Mouse (Mus musculus) embryonic facial prominence, embryonic 15.5 days (tissue): ENCODE measurements at regions not wholly inside any gene's neighbourhood (a gene's known extent, or its start where the extent isn't known, plus 50 kb on each side); places are given as distances from the start of the nearest gene placed in this dataset.

Experiments used
- ATAC-seq: fragments of 200-750 bp; cut with Nextera tagmentation; 2 replicates; pipeline ENCODE4 v1.8.0; 2017; ENCODE audit warnings: low read depth, moderate TSS enrichment; ENCODE audit not compliant: insufficient number of reproducible peaks, low FRiP score, low TSS enrichment
- H3K27ac ChIP-seq: fragments of 300-500 bp; sonication (generic); replicated peaks from 2 replicates; pipeline ENCODE4 v1.5.1; 2015; ENCODE audit warnings: mild to moderate bottlenecking, inconsistent platforms
- H3K27me3 ChIP-seq: fragments of 300-500 bp; sonication (generic); 2 replicates; pipeline ENCODE4 v1.6.1; 2015; ENCODE audit warnings: inconsistent platforms
- H3K36me3 ChIP-seq: fragments of 300-500 bp; sonication (generic); 2 replicates; pipeline ENCODE4 v1.6.1; 2015; ENCODE audit warnings: mild to moderate bottlenecking, inconsistent platforms
- H3K4me1 ChIP-seq: fragments of 300-500 bp; sonication (generic); 2 replicates; pipeline ENCODE4 v1.6.1; 2015; ENCODE audit warnings: inconsistent platforms
- H3K4me2 ChIP-seq: fragments of 300-500 bp; sonication (generic); replicated peaks from 2 replicates; pipeline ENCODE4 v1.6.1; 2015; ENCODE audit warnings: mild to moderate bottlenecking, inconsistent platforms
- H3K4me3 ChIP-seq: fragments of 300-500 bp; sonication (generic); replicated peaks from 2 replicates; pipeline ENCODE4 v1.5.1; 2015; ENCODE audit warnings: mild to moderate bottlenecking, inconsistent platforms
- H3K9ac ChIP-seq: fragments of 300-500 bp; sonication (generic); 2 replicates; pipeline ENCODE4 v1.6.1; 2015; ENCODE audit warnings: inconsistent platforms
- H3K9me3 ChIP-seq: fragments of 300-500 bp; sonication (generic); replicated peaks from 2 replicates; pipeline ENCODE4 v1.6.1; 2016; ENCODE audit warnings: inconsistent platforms
- WGBS: fragments of 180-500 bp; shearing (Covaris S2); methylation state at CpG from one replicate; pipeline ENCODE4 v1.1.7; 2015; 5-methylcytosine and 5-hydroxymethylcytosine counted together

- Histone ChIP-seq H3K9me3 (no peaks in the 10 kb centered on the region), H3K27me3 (no peaks in the 10 kb centered on the region), H3K4me2 (no peak overlapping the region), H3K4me3 (no peak overlapping the region), H3K9ac (no peak overlapping the region), H3K36me3 (no peaks in the 10 kb centered on the region), H3K27ac (no peak overlapping the region), H3K4me1 (no peaks in the 10 kb centered on the region)
- no peak for ATAC-seq
- WGBS, result 94% methylated on average over 4 of the region's 4 CpGs
These were observed 305.1 kb downstream of the Zfp619 start for GRCm38 (mm10) chr7:39822550-39823178.

GRCm38 (mm10) chr7:39828378-39828777, 310.8 kb downstream of the Zfp619 start:
- Histone ChIP-seq H3K4me3 (no peak overlapping the region), H3K4me1 (no peaks in the 10 kb centered on the region), H3K27ac (no peak overlapping the region), H3K9ac (no peak overlapping the region), H3K36me3 (no peaks in the 10 kb centered on the region), H3K4me2 (no peak overlapping the region), H3K9me3 (no peaks in the 10 kb centered on the region), H3K27me3 (no peaks in the 10 kb centered on the region)
- WGBS, result 52% methylated on average over 6 of the region's 6 CpGs
- no peak for ATAC-seq

- Histone ChIP-seq H3K4me1 (no peaks in the 10 kb centered on the region), H3K4me3 (no peak overlapping the region), H3K27ac (no peak overlapping the region), H3K36me3 (no peaks in the 10 kb centered on the region), H3K9me3 (no peaks in the 10 kb centered on the region), H3K4me2 (no peak overlapping the region), H3K9ac (no peak overlapping the region), H3K27me3 (no peaks in the 10 kb centered on the region)
- 84% methylated on average over 2 of the region's 2 CpGs for WGBS
- no peak for ATAC-seq
These were observed 313.3 kb downstream of the Zfp619 start for GRCm38 (mm10) chr7:39830831-39831230.

- WGBS, result 78% methylated on average over 3 of the region's 3 CpGs
- Histone ChIP-seq H3K4me2 (no peak overlapping the region), H3K4me1 (no peaks in the 10 kb centered on the region), H3K4me3 (no peak overlapping the region), H3K27me3 (no peaks in the 10 kb centered on the region), H3K9ac (no peak overlapping the region), H3K9me3 (no peaks in the 10 kb centered on the region), H3K36me3 (no peaks in the 10 kb centered on the region), H3K27ac (no peak overlapping the region)
- ATAC-seq, result no peak
These were observed 324.4 kb downstream of the Zfp619 start for GRCm38 (mm10) chr7:39841988-39842387.

- no peak overlapping the region for H3K4me3 ChIP-seq
- H3K4me2 ChIP-seq, result no peak overlapping the region
- no peak for ATAC-seq
- 48% methylated on average over 7 of the region's 7 CpGs for WGBS
- H3K27ac ChIP-seq, result no peak overlapping the region
- H3K9me3 ChIP-seq, result no peaks in the 10 kb centered on the region
- no peaks in the 10 kb centered on the region for H3K4me1 ChIP-seq
- H3K9ac ChIP-seq, result no peak overlapping the region
- H3K36me3 ChIP-seq, result no peaks in the 10 kb centered on the region
- H3K27me3 ChIP-seq, result no peaks in the 10 kb centered on the region
These were observed 330.6 kb downstream of the Zfp619 start for GRCm38 (mm10) chr7:39847914-39848782.

GRCm38 (mm10) chr7:39857301-39857700, 339.7 kb downstream of the Zfp619 start:
- H3K27me3 ChIP-seq, result no peaks in the 10 kb centered on the region
- no peak overlapping the region for H3K9ac ChIP-seq
- WGBS, result 89% methylated on average over 2 of the region's 2 CpGs
- no peaks in the 10 kb centered on the region for H3K9me3 ChIP-seq
- no peaks in the 10 kb centered on the region for H3K4me1 ChIP-seq
- no peaks in the 10 kb centered on the region for H3K36me3 ChIP-seq
- no peak overlapping the region for H3K4me3 ChIP-seq
- no peak for ATAC-seq
- no peak overlapping the region for H3K27ac ChIP-seq
- no peak overlapping the region for H3K4me2 ChIP-seq

GRCm38 (mm10) chr7:39862835-39863234, 345.3 kb downstream of the Zfp619 start:
- ATAC-seq, result no peak
- 41% methylated on average over 4 of the region's 4 CpGs for WGBS

GRCm38 (mm10) chr7:39864130-39864529, 346.6 kb downstream of the Zfp619 start:
- H3K4me2 ChIP-seq, result no peak overlapping the region
- H3K27ac ChIP-seq, result no peak overlapping the region
- no peaks in the 10 kb centered on the region for H3K4me1 ChIP-seq
- WGBS, result 71% methylated on average over 3 of the region's 3 CpGs
- ATAC-seq, result no peak
- H3K36me3 ChIP-seq, result no peaks in the 10 kb centered on the region
- no peaks in the 10 kb centered on the region for H3K27me3 ChIP-seq
- H3K9ac ChIP-seq, result no peak overlapping the region
- no peaks in the 10 kb centered on the region for H3K9me3 ChIP-seq
- H3K4me3 ChIP-seq, result no peak overlapping the region

More at GRCm38 (mm10) chr7:39862835-39863234, 345.3 kb downstream of the Zfp619 start:
- no peaks in the 10 kb centered on the region for H3K9me3 ChIP-seq
- no peaks in the 10 kb centered on the region for H3K36me3 ChIP-seq
- H3K27ac ChIP-seq, result no peak overlapping the region
- no peak overlapping the region for H3K4me2 ChIP-seq
- H3K9ac ChIP-seq, result no peak overlapping the region
- no peak overlapping the region for H3K4me3 ChIP-seq
- no peaks in the 10 kb centered on the region for H3K27me3 ChIP-seq
- no peaks in the 10 kb centered on the region for H3K4me1 ChIP-seq

GRCm38 (mm10) chr7:39864781-39865180, 347.2 kb downstream of the Zfp619 start:
- WGBS, result 79% methylated on average over 3 of the region's 3 CpGs
- no peaks in the 10 kb centered on the region for H3K36me3 ChIP-seq
- no peak overlapping the region for H3K27ac ChIP-seq
- H3K27me3 ChIP-seq, result no peaks in the 10 kb centered on the region
- no peak overlapping the region for H3K9ac ChIP-seq
- no peak overlapping the region for H3K4me3 ChIP-seq
- H3K4me1 ChIP-seq, result no peaks in the 10 kb centered on the region
- H3K9me3 ChIP-seq, result no peaks in the 10 kb centered on the region
- H3K4me2 ChIP-seq, result no peak overlapping the region
- no peak for ATAC-seq

GRCm38 (mm10) chr7:39866674-39867428, 349.3 kb downstream of the Zfp619 start:
- Histone ChIP-seq H3K9ac (no peak overlapping the region), H3K4me1 (no peaks in the 10 kb centered on the region), H3K4me3 (no peak overlapping the region), H3K9me3 (no peaks in the 10 kb centered on the region), H3K36me3 (no peaks in the 10 kb centered on the region), H3K27ac (no peak overlapping the region), H3K4me2 (no peak overlapping the region), H3K27me3 (no peaks in the 10 kb centered on the region)
- 73% methylated on average over 6 of the region's 6 CpGs for WGBS
- no peak for ATAC-seq

GRCm38 (mm10) chr7:39867451-39867850, 349.9 kb downstream of the Zfp619 start:
- no peak overlapping the region for H3K27ac ChIP-seq
- no peak overlapping the region for H3K4me2 ChIP-seq
- no peaks in the 10 kb centered on the region for H3K9me3 ChIP-seq
- no peak overlapping the region for H3K9ac ChIP-seq
- ATAC-seq, result no peak
- H3K4me3 ChIP-seq, result no peak overlapping the region
- H3K27me3 ChIP-seq, result no peaks in the 10 kb centered on the region
- no peaks in the 10 kb centered on the region for H3K36me3 ChIP-seq
- WGBS, result 30% methylated on average over 3 of the region's 3 CpGs
- no peaks in the 10 kb centered on the region for H3K4me1 ChIP-seq
